Mouse (Mus musculus) neural tube, embryonic 15.5 days (tissue): ENCODE measurements at regions not wholly inside any gene's neighbourhood (a gene's known extent, or its start where the extent isn't known, plus 50 kb on each side); places are given as distances from the start of the nearest gene placed in this dataset.

Experiments
- ATAC-seq: fragments of 200-750 bp; cut with Nextera tagmentation; 2 replicates; pipeline ENCODE4 v1.8.0; 2017; ENCODE audit warnings: mild to moderate bottlenecking, moderate TSS enrichment, moderate library complexity; ENCODE audit not compliant: low FRiP score
- H3K27ac ChIP-seq: fragments of 300-500 bp; sonication (generic); replicated peaks from 2 replicates; pipeline ENCODE4 v1.5.1; 2015; ENCODE audit warnings: mild to moderate bottlenecking, inconsistent platforms
- H3K27me3 ChIP-seq: fragments of 300-500 bp; sonication (generic); replicated peaks from 2 replicates; pipeline ENCODE4 v1.6.1; 2015; ENCODE audit warnings: inconsistent platforms
- H3K36me3 ChIP-seq: fragments of 300-500 bp; sonication (generic); 2 replicates; pipeline ENCODE4 v1.6.1; 2015; ENCODE audit warnings: inconsistent platforms
- H3K4me1 ChIP-seq: fragments of 300-500 bp; sonication (generic); 2 replicates; pipeline ENCODE4 v1.6.1; 2015; ENCODE audit warnings: inconsistent platforms
- H3K4me2 ChIP-seq: fragments of 300-500 bp; sonication (generic); 2 replicates; pipeline ENCODE4 v1.6.1; 2015; ENCODE audit warnings: inconsistent platforms, mild to moderate bottlenecking, moderate library complexity
- H3K4me3 ChIP-seq: fragments of 300-500 bp; sonication (generic); replicated peaks from 2 replicates; pipeline ENCODE4 v1.5.1; 2015; ENCODE audit warnings: mild to moderate bottlenecking, inconsistent platforms
- H3K9ac ChIP-seq: fragments of 300-500 bp; sonication (generic); replicated peaks from 2 replicates; pipeline ENCODE4 v1.6.1; 2015; ENCODE audit warnings: mild to moderate bottlenecking, inconsistent platforms
- H3K9me3 ChIP-seq: fragments of 300-500 bp; sonication (generic); replicated peaks from 2 replicates; pipeline ENCODE4 v1.6.1; 2016; ENCODE audit warnings: inconsistent platforms
- WGBS: fragments of 180-500 bp; shearing (Covaris S2); methylation state at CpG from one replicate; pipeline ENCODE4 v1.1.7; 2015; ENCODE audit warnings: mixed read lengths; 5-methylcytosine and 5-hydroxymethylcytosine counted together

- no peaks in the 10 kb centered on the region for H3K36me3 ChIP-seq
- no peak for ATAC-seq
- H3K4me2 ChIP-seq = no peak overlapping the region
- H3K4me3 ChIP-seq = no peak overlapping the region
- H3K9ac ChIP-seq = no peak overlapping the region
- 22% methylated on average over 1 of the region's 1 CpGs for WGBS
- H3K27me3 ChIP-seq = no peaks in the 10 kb centered on the region
- H3K9me3 ChIP-seq = no peaks in the 10 kb centered on the region
- H3K27ac ChIP-seq = no peak overlapping the region
- H3K4me1 ChIP-seq = no peaks in the 10 kb centered on the region
Measured at GRCm38 (mm10) chr16:39512774-39513173, 471.4 kb upstream of the Lsamp start.

GRCm38 (mm10) chr16:39513659-39514058 is 470.5 kb upstream of the Lsamp start:
- Histone ChIP-seq H3K4me2 (no peak overlapping the region), H3K27ac (no peak overlapping the region), H3K9me3 (no peaks in the 10 kb centered on the region), H3K36me3 (no peaks in the 10 kb centered on the region), H3K9ac (no peak overlapping the region), H3K27me3 (no peaks in the 10 kb centered on the region), H3K4me1 (no peaks in the 10 kb centered on the region), H3K4me3 (no peak overlapping the region)
- 28% methylated on average over 1 of the region's 1 CpGs for WGBS
- no peak for ATAC-seq

- 0 out of 2 replicates have a peak, but pooled peaks cover 3% of the 10 kb centered on the region for H3K4me1 ChIP-seq
- H3K27ac ChIP-seq = no peak overlapping the region
- H3K4me3 ChIP-seq = no peak overlapping the region
- no peak overlapping the region for H3K4me2 ChIP-seq
- 54% methylated on average over 3 of the region's 3 CpGs for WGBS
- ATAC-seq = no peak
- no peaks in the 10 kb centered on the region for H3K27me3 ChIP-seq
- H3K9me3 ChIP-seq = no peaks in the 10 kb centered on the region
- no peak overlapping the region for H3K9ac ChIP-seq
- H3K36me3 ChIP-seq = no peaks in the 10 kb centered on the region
Measured at GRCm38 (mm10) chr16:39531106-39531505, 453.1 kb upstream of the Lsamp start.

GRCm38 (mm10) chr16:39532770-39533169 is 451.4 kb upstream of the Lsamp start:
- no peaks in the 10 kb centered on the region for H3K9me3 ChIP-seq
- 27% methylated on average over 3 of the region's 3 CpGs for WGBS
- H3K4me1 ChIP-seq = 0 out of 2 replicates have a peak, but pooled peaks cover 3% of the 10 kb centered on the region
- peak; percentile 61 for ATAC-seq
- H3K27me3 ChIP-seq = no peaks in the 10 kb centered on the region
- no peaks in the 10 kb centered on the region for H3K36me3 ChIP-seq
- H3K9ac ChIP-seq = no peak overlapping the region
- H3K27ac ChIP-seq = no peak overlapping the region
- H3K4me3 ChIP-seq = no peak overlapping the region
- H3K4me2 ChIP-seq = no peak overlapping the region

- H3K4me1 ChIP-seq = 0 out of 2 replicates have a peak, but pooled peaks cover 3% of the 10 kb centered on the region
- no peak overlapping the region for H3K9ac ChIP-seq
- H3K27ac ChIP-seq = no peak overlapping the region
- H3K4me3 ChIP-seq = no peak overlapping the region
- ATAC-seq = no peak
- H3K36me3 ChIP-seq = no peaks in the 10 kb centered on the region
- 88% methylated on average over 6 of the region's 6 CpGs for WGBS
- no peaks in the 10 kb centered on the region for H3K27me3 ChIP-seq
- H3K4me2 ChIP-seq = no peak overlapping the region
- no peaks in the 10 kb centered on the region for H3K9me3 ChIP-seq
Measured at GRCm38 (mm10) chr16:39533351-39533750, 450.8 kb upstream of the Lsamp start.

- Histone ChIP-seq H3K4me2 (no peak overlapping the region), H3K36me3 (no peaks in the 10 kb centered on the region), H3K4me3 (no peak overlapping the region), H3K27me3 (no peaks in the 10 kb centered on the region), H3K27ac (no peak overlapping the region), H3K4me1 (no peaks in the 10 kb centered on the region), H3K9me3 (no peaks in the 10 kb centered on the region), H3K9ac (no peak overlapping the region)
- ATAC-seq = no peak
- 83% methylated on average over 2 of the region's 2 CpGs for WGBS
Measured at GRCm38 (mm10) chr16:39553316-39553715, 430.8 kb upstream of the Lsamp start.

- 41% methylated on average over 6 of the region's 6 CpGs for WGBS
- H3K36me3 ChIP-seq = no peaks in the 10 kb centered on the region
- no peaks in the 10 kb centered on the region for H3K4me1 ChIP-seq
- H3K4me2 ChIP-seq = no peak overlapping the region
- no peaks in the 10 kb centered on the region for H3K27me3 ChIP-seq
- no peak for ATAC-seq
- no peak overlapping the region for H3K4me3 ChIP-seq
- no peaks in the 10 kb centered on the region for H3K9me3 ChIP-seq
- H3K27ac ChIP-seq = no peak overlapping the region
- no peak overlapping the region for H3K9ac ChIP-seq
Measured at GRCm38 (mm10) chr16:39576620-39577019, 407.5 kb upstream of the Lsamp start.

GRCm38 (mm10) chr16:39579621-39580020 is 404.5 kb upstream of the Lsamp start:
- no peaks in the 10 kb centered on the region for H3K27me3 ChIP-seq
- ATAC-seq = no peak
- WGBS = 66% methylated on average over 1 of the region's 1 CpGs
- no peak overlapping the region for H3K4me3 ChIP-seq
- no peaks in the 10 kb centered on the region for H3K36me3 ChIP-seq
- H3K9ac ChIP-seq = no peak overlapping the region
- no peaks in the 10 kb centered on the region for H3K4me1 ChIP-seq
- H3K9me3 ChIP-seq = no peaks in the 10 kb centered on the region
- no peak overlapping the region for H3K4me2 ChIP-seq
- no peak overlapping the region for H3K27ac ChIP-seq
